Mouse (Mus musculus) MEL (cell line): ENCODE results near the gene Pum1. TPM values are rescaled to one million over a fixed set of nuclear protein-coding genes. Genes with fewer than 3 reads are reported as not detected.

Experiments
- DNase-seq: peaks from one replicate; pipeline ENCODE4 v3.0.0; 2011; ENCODE audit warnings: low read depth, low spot score
- H3K27ac ChIP-seq: 2 replicates; pipeline ENCODE4 v1.5.1; 2012; ENCODE audit warnings: low read depth, mild to moderate bottlenecking, control low read depth, low read length, moderate library complexity; ENCODE audit not compliant: control insufficient read depth
- H3K27me3 ChIP-seq, 2 experiments: fragments of 150-350 bp in 1 of 2; sonication (generic) in 1 of 2; 2 replicates each; pipeline ENCODE4 v1.6.1; 2012; ENCODE audit warnings: low read length in 2 of 2, mild to moderate bottlenecking in 2 of 2, improper control_type of control experiment in 1 of 2, moderate library complexity in 1 of 2; ENCODE audit not compliant: insufficient read depth in 2 of 2, control insufficient read depth in 1 of 2
- H3K36me3 ChIP-seq, 2 experiments: 2 replicates each; pipeline ENCODE4 v1.6.1; 2012 to 2014; ENCODE audit warnings: low read length in 2 of 2, improper control_type of control experiment in 1 of 2, inconsistent platforms in 1 of 2, mild to moderate bottlenecking in 1 of 2; ENCODE audit not compliant: insufficient read depth in 2 of 2, control insufficient read depth in 1 of 2
- H3K4me1 ChIP-seq, 2 experiments: fragments of 150-350 bp in 1 of 2; sonication (generic) in 1 of 2; 2 replicates each; pipeline ENCODE4 v1.6.1; 2012; ENCODE audit warnings: low read length in 2 of 2, improper control_type of control experiment in 1 of 2, mild to moderate bottlenecking in 1 of 2; ENCODE audit not compliant: insufficient read depth in 2 of 2, control insufficient read depth in 1 of 2
- H3K4me3 ChIP-seq, 2 experiments: fragments of 150-350 bp in 1 of 2; sonication (generic) in 1 of 2; 2 replicates each; pipeline ENCODE4 v1.5.1; 2012; ENCODE audit warnings: low read depth in 2 of 2, low read length in 2 of 2, mild to moderate bottlenecking in 2 of 2, moderate library complexity in 2 of 2, control low read depth in 1 of 2, improper control_type of control experiment in 1 of 2; ENCODE audit not compliant: control insufficient read depth in 1 of 2, insufficient read depth in 1 of 2
- H3K79me2 ChIP-seq: 2 replicates; pipeline ENCODE4 v1.6.1; 2012; ENCODE audit warnings: mild to moderate bottlenecking, low read length, moderate library complexity; ENCODE audit not compliant: control insufficient read depth, poor library complexity, insufficient read depth
- H3K9ac ChIP-seq: 2 replicates; pipeline ENCODE4 v1.6.1; 2012; ENCODE audit warnings: low read depth, mild to moderate bottlenecking, control low read depth, low read length, moderate library complexity; ENCODE audit not compliant: control insufficient read depth, poor library complexity, severe bottlenecking
- H3K9me3 ChIP-seq: fragments of 150-350 bp; sonication (generic); replicated peaks from 2 replicates; pipeline ENCODE4 v1.6.1; 2012; ENCODE audit warnings: mild to moderate bottlenecking, low read length, improper control_type of control experiment, moderate library complexity; ENCODE audit not compliant: insufficient read depth
- CHD1 ChIP-seq: IDR thresholded peaks from 2 replicates; pipeline ENCODE4 v1.6.1; 2012; ENCODE audit warnings: low read depth, mild to moderate bottlenecking, inconsistent platforms, low read length, improper control_type of control experiment
- CTCF ChIP-seq, 3 experiments: IDR thresholded peaks in 2 of 3; conservative IDR thresholded peaks in 1 of 3; 2 replicates each; pipeline ENCODE4 v1.5.1; 2011 to 2012; ENCODE audit warnings: low read length in 3 of 3, low read depth in 2 of 3, mild to moderate bottlenecking in 2 of 3, improper control_type of control experiment in 1 of 3, inconsistent platforms in 1 of 3, mixed read lengths in 1 of 3, moderate library complexity in 1 of 3; ENCODE audit not compliant: control insufficient read depth in 1 of 3, insufficient read depth in 1 of 3, poor library complexity in 1 of 3, severe bottlenecking in 1 of 3
- ELF1 ChIP-seq: IDR thresholded peaks from 2 replicates; pipeline ENCODE4 v1.6.1; 2014; ENCODE audit warnings: low read depth, mild to moderate bottlenecking, inconsistent platforms, low read length, improper control_type of control experiment, moderate library complexity
- EP300 ChIP-seq, 2 experiments: IDR thresholded peaks; 2 replicates each; pipeline ENCODE4 v1.6.1; 2011; ENCODE audit warnings: improper control_type of control experiment in 2 of 2, low read length in 2 of 2, low read depth in 1 of 2, mild to moderate bottlenecking in 1 of 2
- ETS1 ChIP-seq: IDR thresholded peaks from 2 replicates; pipeline ENCODE4 v1.6.1; 2012; ENCODE audit warnings: low read depth, mild to moderate bottlenecking, inconsistent platforms, low read length, improper control_type of control experiment, moderate library complexity
- GABPA ChIP-seq: IDR thresholded peaks from 2 replicates; pipeline ENCODE4 v1.6.1; 2012; ENCODE audit warnings: low read depth, mild to moderate bottlenecking, inconsistent platforms, low read length, improper control_type of control experiment, moderate library complexity
- GATA1 ChIP-seq: IDR thresholded peaks from 2 replicates; pipeline ENCODE4 v1.6.1; 2011; ENCODE audit warnings: low read depth, low read length, improper control_type of control experiment
- JUND ChIP-seq: IDR thresholded peaks from 2 replicates; pipeline ENCODE4 v1.6.1; 2011; ENCODE audit warnings: low read depth, mild to moderate bottlenecking, improper control_type of control experiment, low read length
- KAT2A ChIP-seq: conservative IDR thresholded peaks from 2 replicates; pipeline ENCODE4 v1.6.1; 2012; ENCODE audit warnings: low read depth, low read length, improper control_type of control experiment, inconsistent platforms
- MAZ ChIP-seq: IDR thresholded peaks from 2 replicates; pipeline ENCODE4 v1.6.1; 2012; ENCODE audit warnings: low read depth, mild to moderate bottlenecking, inconsistent platforms, low read length, improper control_type of control experiment
- MEF2A ChIP-seq: IDR thresholded peaks from 2 replicates; pipeline ENCODE4 v1.6.1; 2014; ENCODE audit warnings: low read depth, mild to moderate bottlenecking, inconsistent platforms, low read length, improper control_type of control experiment; ENCODE audit not compliant: poor library complexity, insufficient replicate concordance, severe bottlenecking; ENCODE audit errors: extremely low read depth
- MXI1 ChIP-seq: IDR thresholded peaks from 2 replicates; pipeline ENCODE4 v1.6.1; 2011; ENCODE audit warnings: mild to moderate bottlenecking, low read depth, low read length, improper control_type of control experiment
- MYB ChIP-seq: IDR thresholded peaks from 2 replicates; pipeline ENCODE4 v1.6.1; 2011; ENCODE audit warnings: mild to moderate bottlenecking, low read depth, low read length, improper control_type of control experiment
- MYC ChIP-seq: IDR thresholded peaks from 2 replicates; pipeline ENCODE4 v1.6.1; 2011; ENCODE audit warnings: low read depth, mild to moderate bottlenecking, low read length, improper control_type of control experiment, moderate library complexity
- NELFE ChIP-seq: IDR thresholded peaks from 2 replicates; pipeline ENCODE4 v1.6.1; 2011; ENCODE audit warnings: low read depth, low read length, improper control_type of control experiment
- NRF1 ChIP-seq: IDR thresholded peaks from 2 replicates; pipeline ENCODE4 v1.6.1; 2014; ENCODE audit warnings: low read depth, mild to moderate bottlenecking, inconsistent platforms, low read length, improper control_type of control experiment, moderate library complexity; ENCODE audit not compliant: poor library complexity, insufficient read depth, severe bottlenecking
- POLR2A ChIP-seq, 2 experiments: IDR thresholded peaks; 2 replicates each; pipeline ENCODE4 v1.6.1; 2011 to 2012; ENCODE audit warnings: low read length in 2 of 2, mild to moderate bottlenecking in 2 of 2, control low read depth in 1 of 2, improper control_type of control experiment in 1 of 2, low read depth in 1 of 2, moderate library complexity in 1 of 2; ENCODE audit not compliant: control insufficient read depth in 1 of 2, insufficient read depth in 1 of 2, poor library complexity in 1 of 2
- POLR2AphosphoS2 ChIP-seq: IDR thresholded peaks from 2 replicates; pipeline ENCODE4 v1.6.1; 2011; ENCODE audit warnings: low read length, improper control_type of control experiment
- POLR2AphosphoS5 ChIP-seq: IDR thresholded peaks from 2 replicates; pipeline ENCODE4 v1.6.1; 2012; ENCODE audit warnings: low read depth, borderline replicate concordance, mild to moderate bottlenecking, inconsistent platforms, low read length, moderate library complexity, mixed read lengths
- RAD21 ChIP-seq: IDR thresholded peaks from 2 replicates; pipeline ENCODE4 v1.6.1; 2011; ENCODE audit warnings: mild to moderate bottlenecking, low read depth, low read length, improper control_type of control experiment
- RCOR1 ChIP-seq: IDR thresholded peaks from 2 replicates; pipeline ENCODE4 v1.6.1; 2012; ENCODE audit warnings: low read depth, mild to moderate bottlenecking, inconsistent platforms, low read length, improper control_type of control experiment
- SMC3 ChIP-seq: IDR thresholded peaks from 2 replicates; pipeline ENCODE4 v1.6.1; 2011; ENCODE audit warnings: low read depth, low read length, improper control_type of control experiment
- TAL1 ChIP-seq: IDR thresholded peaks from 2 replicates; pipeline ENCODE4 v1.6.1; 2012; ENCODE audit warnings: mild to moderate bottlenecking, inconsistent platforms, low read length, moderate library complexity, mixed read lengths
- TBP ChIP-seq: IDR thresholded peaks from 2 replicates; pipeline ENCODE4 v1.8.0; 2011; ENCODE audit warnings: low read depth, low read length, improper control_type of control experiment
- TCF12 ChIP-seq: IDR thresholded peaks from 2 replicates; pipeline ENCODE4 v1.6.1; 2014; ENCODE audit warnings: low read depth, mild to moderate bottlenecking, inconsistent platforms, low read length, improper control_type of control experiment, moderate library complexity
- UBTF ChIP-seq: IDR thresholded peaks from 2 replicates; pipeline ENCODE4 v1.6.1; 2012; ENCODE audit warnings: low read depth, mild to moderate bottlenecking, inconsistent platforms, low read length, improper control_type of control experiment, moderate library complexity, borderline replicate concordance; ENCODE audit not compliant: insufficient read depth
- USF1 ChIP-seq: IDR thresholded peaks from 2 replicates; pipeline ENCODE4 v1.6.1; 2014; ENCODE audit warnings: low read depth, mild to moderate bottlenecking, inconsistent platforms, low read length, improper control_type of control experiment, moderate library complexity
- USF2 ChIP-seq, 2 experiments: IDR thresholded peaks; 2 replicates each; pipeline ENCODE4 v1.6.1; 2011 to 2012; ENCODE audit warnings: improper control_type of control experiment in 2 of 2, low read length in 2 of 2, borderline replicate concordance in 1 of 2, inconsistent platforms in 1 of 2, low read depth in 1 of 2, mild to moderate bottlenecking in 1 of 2; ENCODE audit not compliant: insufficient read depth in 1 of 2
- ZMIZ1 ChIP-seq: IDR thresholded peaks from 2 replicates; pipeline ENCODE4 v1.6.1; 2012; ENCODE audit warnings: low read depth, mild to moderate bottlenecking, inconsistent platforms, low read length, improper control_type of control experiment, moderate library complexity
- polyA plus RNA-seq, 2 experiments: library from polyadenylated mRNA; stranded (reverse) in 1 of 2; unstranded in 1 of 2; fragments of >175 nt in 1 of 2; fragments of >200 nt in 1 of 2; gene quantifications; 2 replicates each; pipeline versions ENCODE4 v1.2.1 to v1.2.4; 2012; ENCODE audit warnings: low replicate concordance in 2 of 2, low read depth in 1 of 2; ENCODE audit not compliant: insufficient read length in 2 of 2, insufficient read depth in 1 of 2, missing spikeins in 1 of 2
- total RNA-seq: library from RNA; depleted of rRNA; stranded (reverse); fragments of 300-350 nt; gene quantifications from 2 replicates; pipeline ENCODE4 v1.2.3, GENCODE M21; 2012

The Pum1 gene
- total and polyA plus RNA-seq, 3 experiments = 31.9 to 46.2 (median 36.1) TPM

- DNase-seq = peak; percentile 56
- Histone ChIP-seq H3K9ac (peak overlapping the region; percentile 95), H3K27me3 (no peaks in the 10 kb centered on the region), H3K36me3 (peaks cover 5 to 38% of the 10 kb centered on the region in 2 experiments), H3K27ac (peak overlapping the region; percentile 91), H3K4me1 (peaks cover 11 to 15% of the 10 kb centered on the region in 2 experiments), H3K4me3 (peak overlapping the region; percentile 96 to 98), H3K9me3 (no peaks in the 10 kb centered on the region), H3K79me2 (peaks cover 51% of the 10 kb centered on the region)
- 0 out of 2 replicates have a peak, but pooled peaks have one; percentile 18 for TF ChIP-seq MXI1
- no peak for TF ChIP-seq USF1
These were observed 785 bp downstream of the Pum1 start for GRCm38 (mm10) chr4:130663810-130664401.

- no peaks in the 10 kb centered on the region for H3K27me3 ChIP-seq
- peaks cover 55% of the 10 kb centered on the region for H3K79me2 ChIP-seq
- peak overlapping the region; percentile 91 for H3K27ac ChIP-seq
- peak overlapping the region; percentile 96 to 98 for H3K4me3 ChIP-seq
- no peaks in the 10 kb centered on the region for H3K9me3 ChIP-seq
- H3K9ac ChIP-seq = peak overlapping the region; percentile 95
- peaks cover 13 to 16% of the 10 kb centered on the region in 2 experiments for H3K4me1 ChIP-seq
- DNase-seq = peak; percentile 44
- peaks cover 9 to 41% of the 10 kb centered on the region in 2 experiments for H3K36me3 ChIP-seq
- TF ChIP-seq TBP (no peak), JUND (no peak), ELF1 (no peak), TCF12 (no peak), MAZ (no peak), UBTF (no peak), CHD1 (peak; percentile 87), POLR2A (IDR thresholded peaks at IDR 0.05; ENCODE audit: control insufficient read depth in 1 of 2, insufficient read depth in 1 of 2, low read depth in 1 of 2, low read length in 2 of 2, poor library complexity in 1 of 2) (no peak), ETS1 (no peak), NRF1 (no peak), CTCF (IDR thresholded peaks at IDR 0.05 in 2 of 3, conservative IDR thresholded peaks at IDR 0.05 in 1 of 3; ENCODE audit: control insufficient read depth in 1 of 3, insufficient read depth in 1 of 3, low read depth in 2 of 3, low read length in 3 of 3, poor library complexity in 1 of 3, severe bottlenecking in 1 of 3) (no peak), RAD21 (no peak), TAL1 (no peak), MYC (no peak), KAT2A (no peak), ZMIZ1 (no peak), SMC3 (no peak), RCOR1 (no peak), GABPA (no peak), MXI1 (peak; percentile 22; the same call in 1 of the 2 replicates), MYB (no peak), EP300 (IDR thresholded peaks at IDR 0.05; ENCODE audit: low read depth in 1 of 2, low read length in 2 of 2) (peak in 1 of 2 experiments; percentile 34; a peak in 1 of 4 replicates), NELFE (no peak), MEF2A (no peak), POLR2AphosphoS5 (no peak), USF2 (IDR thresholded peaks at IDR 0.05; ENCODE audit: borderline replicate concordance in 1 of 2, insufficient read depth in 1 of 2, low read depth in 1 of 2, low read length in 2 of 2) (no peak), POLR2AphosphoS2 (no peak), GATA1 (peak; percentile 43; the same call in 1 of the 2 replicates), USF1 (no peak)
These were observed 1.4 kb downstream of the Pum1 start for GRCm38 (mm10) chr4:130664414-130665029.
